Mouse (Mus musculus): ENCODE data around the gene Ttc21a.
A peak's percentile ranks its signal among the peaks of the same experiment; 100 is the strongest.

Ttc21a gene

GRCm38 (mm10) chr9:119941861-119942260, 4.5 kb downstream of the Ttc21a start:
- no peak for DNase-seq

- DNase-seq = no peak
Observed at GRCm38 (mm10) chr9:119943326-119943725, 5.9 kb downstream of the Ttc21a start.

- no peak for DNase-seq
Observed at GRCm38 (mm10) chr9:119945173-119945900, 7.9 kb downstream of the Ttc21a start.

GRCm38 (mm10) chr9:119948804-119949203, 11.4 kb downstream of the Ttc21a start:
- no peak for DNase-seq

GRCm38 (mm10) chr9:119950434-119950833, 13.0 kb downstream of the Ttc21a start:
- DNase-seq = no peak

- no peak for DNase-seq
Observed at GRCm38 (mm10) chr9:119951388-119951787, 14.0 kb downstream of the Ttc21a start.

GRCm38 (mm10) chr9:119958835-119959234, 21.4 kb downstream of the Ttc21a start:
- no peak for DNase-seq

- DNase-seq = no peak
Observed at GRCm38 (mm10) chr9:119962216-119962615, 24.8 kb downstream of the Ttc21a start.

- peak; percentile 70 for DNase-seq
Observed at GRCm38 (mm10) chr9:119962987-119963667, 25.7 kb downstream of the Ttc21a start.

- peak; percentile 51 for DNase-seq
Observed at GRCm38 (mm10) chr9:119964206-119964605, 26.8 kb downstream of the Ttc21a start.

GRCm38 (mm10) chr9:119965186-119965585, 27.8 kb downstream of the Ttc21a start:
- peak; percentile 69 for DNase-seq

GRCm38 (mm10) chr9:119966221-119966910, 29.0 kb downstream of the Ttc21a start:
- DNase-seq = no peak

GRCm38 (mm10) chr9:119969811-119970210, 32.4 kb downstream of the Ttc21a start:
- no peak for DNase-seq

- peak; percentile 71 for DNase-seq
Observed at GRCm38 (mm10) chr9:119970221-119970620, 32.8 kb downstream of the Ttc21a start.

GRCm38 (mm10) chr9:119970763-119971656, 33.6 kb downstream of the Ttc21a start:
- peak; percentile 61 for DNase-seq

- no peak for DNase-seq
Observed at GRCm38 (mm10) chr9:119972166-119972565, 34.8 kb downstream of the Ttc21a start.

GRCm38 (mm10) chr9:119972582-119972981, 35.2 kb downstream of the Ttc21a start:
- DNase-seq = no peak

- DNase-seq = no peak
Observed at GRCm38 (mm10) chr9:119973281-119973680, 35.9 kb downstream of the Ttc21a start.

- DNase-seq = no peak
Observed at GRCm38 (mm10) chr9:119973869-119974520, 36.6 kb downstream of the Ttc21a start.

- no peak for DNase-seq
Observed at GRCm38 (mm10) chr9:119974609-119975008, 37.2 kb downstream of the Ttc21a start.

- no peak for DNase-seq
Observed at GRCm38 (mm10) chr9:119975286-119975685, 37.9 kb downstream of the Ttc21a start.

All from kidney, adult 11 months (tissue).